Mouse (Mus musculus) embryo, embryonic 10.5 days (tissue): ENCODE measurements around the gene Nek9.

ENCODE experiments used
- DNase-seq: peaks from one replicate; pipeline ENCODE4 v3.0.0-alpha.2; 2015; ENCODE audit warnings: low spot score

Gene Nek9

DNA sequence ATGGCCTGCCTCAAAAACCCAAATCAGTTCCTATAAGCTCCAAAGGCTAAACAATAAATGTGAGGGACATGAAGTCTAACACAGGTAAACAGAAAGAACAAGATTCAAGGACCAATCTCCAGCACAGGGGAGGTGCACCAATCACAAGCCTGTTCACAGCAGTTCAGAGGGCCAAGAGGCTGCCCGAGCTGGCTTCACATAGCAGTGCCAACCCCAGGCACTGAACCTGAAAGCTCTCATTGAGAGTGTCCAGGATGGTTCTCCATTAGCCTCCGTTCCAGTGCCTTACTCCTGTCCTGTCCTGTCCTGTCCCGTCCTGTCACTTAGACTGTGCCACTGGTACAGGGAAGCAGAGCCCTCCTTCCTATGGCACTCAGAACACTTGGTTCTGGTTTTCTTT lies 8.0 kb upstream of the Nek9 start:
- DNase-seq = no peak

DNA sequence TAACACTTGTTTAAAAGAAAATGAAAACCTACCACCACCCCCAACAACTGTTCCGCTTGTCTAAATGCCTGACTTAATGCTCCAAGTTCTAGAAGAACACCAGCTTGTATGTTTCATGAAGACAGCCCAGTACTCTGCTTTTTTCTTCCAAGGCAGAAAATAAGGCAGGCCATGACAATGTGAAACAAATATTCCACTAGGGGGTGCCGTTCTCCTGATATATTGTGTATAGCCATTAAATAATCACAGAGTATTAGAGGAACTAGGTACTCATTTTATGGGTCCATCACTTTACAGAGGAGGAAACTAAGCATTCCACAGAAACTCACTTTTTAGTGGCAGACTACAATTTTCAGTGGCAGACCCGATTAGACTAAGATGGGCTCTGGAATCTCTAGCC lies 7.2 kb upstream of the Nek9 start:
- DNase-seq = peak; percentile 89

DNA sequence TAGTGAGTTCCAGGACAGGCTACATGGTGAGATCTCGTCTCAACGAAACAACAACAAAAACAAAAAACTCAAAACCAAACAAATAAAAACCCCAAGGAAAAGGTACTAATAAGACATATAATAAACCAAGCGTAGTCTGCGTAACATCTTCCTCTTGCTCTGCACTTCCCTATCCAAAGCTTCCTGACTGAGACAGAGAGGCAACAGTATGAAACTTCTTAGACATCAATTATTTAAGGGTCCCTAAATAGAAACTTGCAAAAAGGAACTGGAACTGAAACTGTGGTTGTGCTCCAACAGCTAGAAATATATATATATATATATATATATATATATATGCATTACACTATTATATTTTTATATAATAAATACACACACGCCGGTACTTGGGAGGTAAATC lies 6.4 kb upstream of the Nek9 start:
- no peak for DNase-seq

DNA sequence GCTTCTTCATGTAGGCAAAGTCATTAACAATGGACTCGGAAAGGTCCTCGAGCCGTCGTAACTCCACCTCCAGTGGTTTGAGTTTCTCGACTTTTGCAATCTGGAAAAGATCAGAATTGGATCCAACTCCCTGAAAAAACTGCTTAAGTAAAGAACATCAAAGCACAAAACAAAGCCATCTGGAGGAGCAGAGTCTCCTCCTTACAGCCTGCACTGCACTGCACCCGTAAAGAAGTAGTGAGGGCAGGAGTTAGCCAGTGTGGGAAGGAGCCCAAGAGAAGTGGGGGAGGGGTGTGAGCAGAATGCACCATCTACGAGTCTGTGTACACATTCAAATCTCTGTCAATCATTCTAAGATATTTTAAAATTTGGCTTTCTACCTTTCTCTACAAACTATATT lies 5.1 kb upstream of the Nek9 start:
- no peak for DNase-seq

DNA sequence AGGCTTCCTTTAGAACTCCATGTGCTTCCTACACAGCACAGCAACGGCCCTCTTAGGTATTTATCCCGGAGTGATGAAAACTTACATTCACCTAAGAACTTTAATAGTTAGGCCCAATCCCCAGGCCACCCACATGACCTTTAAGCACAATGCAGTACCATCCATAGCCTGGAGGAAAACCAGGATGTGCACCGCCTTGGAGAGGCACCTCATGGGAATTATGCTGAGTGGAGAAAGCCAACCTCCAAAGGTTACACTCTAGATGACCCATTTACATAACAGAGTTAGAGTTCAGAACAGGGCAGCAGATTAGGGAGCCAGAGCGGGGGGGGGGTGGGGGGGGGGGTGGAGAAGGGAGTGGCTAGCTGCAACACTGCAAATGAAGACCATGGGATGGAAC lies 3.1 kb upstream of the Nek9 start:
- peak; percentile 30 for DNase-seq

DNA sequence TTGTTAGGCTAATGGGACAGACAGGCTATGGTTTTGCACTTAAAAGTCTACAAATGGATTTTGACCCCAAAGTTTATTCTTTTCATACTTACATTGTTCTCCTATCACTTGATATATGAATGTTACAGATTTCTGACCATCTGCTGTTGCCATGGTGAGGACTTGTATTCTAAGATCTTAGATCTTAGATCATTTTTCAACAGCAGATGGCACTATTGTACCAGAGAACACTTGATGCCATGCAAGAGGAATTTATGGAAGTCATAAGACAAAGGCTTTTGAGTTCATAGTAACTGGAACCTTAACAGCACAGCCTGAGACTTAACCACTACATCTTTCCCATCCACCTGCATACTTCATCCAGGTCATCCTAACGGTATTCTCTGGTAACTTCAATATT lies 2.0 kb upstream of the Nek9 start:
- DNase-seq = peak; percentile 90

DNA sequence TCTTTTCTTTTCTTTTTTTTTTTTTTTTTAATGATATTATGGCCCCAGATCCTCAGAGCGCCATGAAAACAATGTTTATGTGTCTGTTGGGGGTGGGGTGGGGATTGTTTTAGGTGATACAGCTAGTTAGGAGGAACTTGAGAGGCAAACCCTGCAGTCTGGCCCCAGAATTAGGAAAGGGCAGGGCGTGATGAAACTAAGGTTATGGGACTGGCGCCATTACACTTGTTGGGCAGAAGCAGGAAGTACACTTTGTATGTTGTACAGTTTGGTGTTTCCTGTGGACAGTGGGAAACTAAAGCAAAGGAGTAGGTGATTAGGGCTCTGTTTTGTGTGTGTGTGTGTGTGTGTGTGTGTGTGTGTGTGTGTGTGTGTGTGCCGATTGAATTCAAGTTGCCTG lies 785 bp upstream of the Nek9 start:
- peak; percentile 32 for DNase-seq

DNA sequence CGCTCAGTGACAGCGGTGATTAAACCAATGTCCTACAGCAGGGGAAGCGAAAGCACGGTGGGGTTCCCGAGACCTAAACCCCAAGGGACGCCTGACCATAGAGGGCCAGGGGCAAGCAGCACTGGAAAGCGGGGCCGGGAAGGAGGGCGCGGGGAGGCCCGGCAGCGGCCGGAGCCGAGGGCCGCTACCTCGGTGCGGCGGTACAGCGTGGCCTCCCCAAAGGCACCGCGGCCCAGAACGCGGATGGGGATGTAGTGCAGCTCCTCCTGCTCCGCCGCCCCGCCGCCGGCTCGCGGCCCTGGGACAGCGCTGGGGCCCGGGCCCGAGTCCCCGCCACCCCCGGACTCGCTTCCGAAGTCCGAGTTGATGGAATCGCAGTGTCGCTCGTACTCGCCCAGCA lies 347 bp downstream of the Nek9 start:
- DNase-seq = peak; percentile 45

DNA sequence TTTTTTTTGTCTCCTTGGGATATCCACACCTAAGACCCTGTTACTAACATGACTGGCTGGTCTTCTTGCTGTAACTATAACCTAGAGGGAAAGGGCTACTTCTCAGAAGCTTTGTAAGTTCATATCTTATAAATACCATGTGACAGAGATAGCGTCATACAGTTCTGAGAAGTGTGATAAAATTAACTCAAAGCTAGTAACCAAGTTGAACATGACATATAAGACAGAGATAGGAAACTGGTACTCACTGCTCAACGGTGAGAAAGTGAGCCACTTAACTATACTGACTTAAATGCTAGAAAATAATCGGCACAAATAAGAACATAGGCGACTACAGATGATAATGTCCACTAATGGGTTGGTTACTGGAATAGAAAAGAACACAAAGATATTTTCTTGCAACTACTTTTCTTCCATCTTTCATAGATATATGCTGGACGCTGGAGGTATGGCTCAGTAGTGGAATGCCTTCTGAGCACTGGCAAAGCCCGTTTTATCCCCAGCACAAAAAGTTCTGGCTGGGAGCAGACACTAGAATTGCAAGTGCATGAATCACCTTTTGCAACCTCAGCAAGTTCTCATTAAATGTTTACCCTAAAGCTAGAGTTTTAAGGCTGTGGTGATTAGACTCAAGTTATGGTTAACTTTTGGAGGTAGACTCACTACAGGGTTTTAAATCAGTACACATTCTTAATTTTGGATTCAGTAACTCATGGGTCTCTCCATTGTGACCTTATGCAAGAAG lies 1.4 kb downstream of the Nek9 start:
- DNase-seq = no peak

DNA sequence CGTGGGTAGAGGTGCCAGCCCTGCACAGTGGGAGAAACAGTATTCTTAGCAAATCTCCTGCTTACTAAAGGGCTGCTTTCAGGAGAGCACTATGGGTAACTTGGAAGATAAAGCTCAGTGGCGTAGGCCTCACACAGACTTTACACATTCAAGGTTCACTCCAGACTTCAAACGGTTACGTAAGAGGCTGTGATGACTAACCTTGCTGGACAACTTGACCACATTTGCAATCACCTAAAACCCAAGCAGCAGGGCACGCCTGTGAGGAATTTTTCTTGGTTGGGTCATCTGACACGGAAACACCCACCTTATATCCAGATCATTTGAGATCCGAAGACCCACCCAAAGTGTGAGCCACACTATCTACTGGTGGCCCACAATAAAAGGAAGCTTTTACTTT lies 9.0 kb downstream of the Nek9 start:
- no peak for DNase-seq

DNA sequence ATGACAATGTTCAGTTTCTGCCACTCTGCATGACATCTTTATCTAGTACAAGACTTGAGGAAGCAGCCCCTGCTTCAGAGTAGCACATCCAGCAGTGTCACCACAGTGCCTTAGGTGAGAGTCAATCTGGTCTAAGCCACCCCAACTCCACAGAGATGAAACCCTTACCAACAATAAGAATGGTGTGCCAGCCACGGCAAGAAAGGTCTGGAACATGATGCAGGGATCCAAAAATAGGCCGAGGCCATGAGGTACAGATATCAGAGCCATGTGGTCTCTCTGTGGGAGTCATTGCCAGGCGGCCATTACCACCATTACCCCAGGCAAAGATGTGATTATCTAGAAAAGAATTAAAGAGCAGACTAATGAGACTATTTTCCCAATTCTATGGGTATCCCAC lies 30.5 kb downstream of the Nek9 start:
- DNase-seq = no peak

DNA sequence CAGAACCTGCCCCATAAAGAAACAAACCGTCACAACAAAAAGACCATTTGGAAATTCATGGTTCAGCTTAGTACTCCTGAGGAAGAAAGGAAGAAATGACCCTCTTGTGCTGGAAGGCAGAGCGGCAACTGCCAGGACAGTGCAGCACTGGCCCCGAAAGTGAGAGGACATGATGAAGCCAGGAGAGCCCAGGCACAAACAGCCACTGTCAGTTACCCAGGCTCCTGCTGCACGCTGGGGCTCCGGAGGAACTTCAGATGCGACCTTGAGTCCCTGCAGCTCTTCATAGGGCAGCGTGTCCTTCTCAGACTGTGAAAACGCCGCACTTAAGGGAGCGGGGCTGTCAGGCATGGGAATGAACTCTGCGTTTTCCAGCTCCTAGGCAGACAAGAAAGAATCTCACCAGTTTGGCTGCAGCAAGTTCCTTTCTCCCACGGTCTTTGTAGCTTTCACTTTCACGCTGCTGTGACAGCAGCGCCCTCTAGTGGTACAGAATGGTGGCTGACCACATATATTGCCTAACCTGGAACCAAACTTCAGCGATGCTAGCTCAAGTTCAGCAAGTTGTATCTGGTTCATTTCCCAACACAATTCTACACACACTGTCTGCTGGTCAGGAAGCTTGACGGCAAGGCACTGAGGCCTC lies 33.8 kb downstream of the Nek9 start:
- peak; percentile 94 for DNase-seq

DNA sequence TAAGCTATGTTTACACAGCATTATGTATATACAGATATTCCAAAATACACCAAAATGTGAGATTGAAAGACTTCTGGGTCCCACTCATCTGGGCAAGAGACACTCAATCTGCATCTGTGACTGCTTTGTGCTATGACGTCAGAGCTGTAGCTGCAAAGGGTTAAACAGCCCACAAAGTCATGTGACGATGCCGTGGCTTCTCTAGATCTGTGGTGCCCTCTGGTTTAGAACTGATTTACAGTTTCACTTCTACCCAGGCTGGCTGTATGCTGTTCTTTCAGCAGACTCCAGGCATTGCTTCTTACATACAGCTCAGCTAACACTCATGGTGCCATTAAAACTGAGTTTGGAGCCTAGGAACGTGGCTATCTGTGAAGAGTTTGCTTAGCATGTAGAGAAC lies 34.4 kb downstream of the Nek9 start:
- no peak for DNase-seq

DNA sequence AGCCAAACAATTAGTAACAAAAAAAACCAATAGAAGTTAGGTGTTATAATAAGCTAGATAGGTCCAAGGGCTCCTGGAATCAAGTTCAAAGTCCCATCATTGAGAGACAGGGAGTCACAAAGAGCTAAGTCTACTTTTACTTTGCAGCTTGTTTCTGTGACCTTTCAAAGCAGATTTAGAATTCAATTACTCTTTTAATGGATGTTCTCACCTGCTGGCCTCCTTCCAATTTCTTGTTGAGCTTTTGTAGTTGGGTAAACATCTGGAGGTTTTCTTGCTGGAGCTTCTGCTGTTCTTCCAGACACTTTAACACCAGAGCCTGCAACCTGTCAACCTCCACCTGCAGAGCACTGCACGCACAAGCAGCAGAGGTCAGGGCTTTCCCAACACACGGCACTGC lies 35.9 kb downstream of the Nek9 start:
- DNase-seq = no peak

DNA sequence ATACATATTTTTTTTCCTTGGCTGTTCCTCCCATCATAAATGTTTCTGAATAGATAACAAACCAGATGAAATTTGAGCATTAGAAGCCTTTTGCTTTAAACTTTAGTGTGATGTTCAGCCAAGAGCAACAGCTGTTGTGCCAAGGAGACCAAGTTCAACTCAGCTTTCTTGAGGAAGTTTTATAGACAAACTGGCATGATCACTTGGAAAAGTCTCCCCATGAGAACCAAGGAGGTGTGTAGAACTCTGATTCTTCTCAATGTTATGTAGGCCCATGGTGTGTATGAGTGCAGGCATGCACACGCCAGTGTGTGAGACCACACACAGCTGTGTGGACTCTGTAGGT lies 40.4 kb downstream of the Nek9 start:
- no peak for DNase-seq

DNA sequence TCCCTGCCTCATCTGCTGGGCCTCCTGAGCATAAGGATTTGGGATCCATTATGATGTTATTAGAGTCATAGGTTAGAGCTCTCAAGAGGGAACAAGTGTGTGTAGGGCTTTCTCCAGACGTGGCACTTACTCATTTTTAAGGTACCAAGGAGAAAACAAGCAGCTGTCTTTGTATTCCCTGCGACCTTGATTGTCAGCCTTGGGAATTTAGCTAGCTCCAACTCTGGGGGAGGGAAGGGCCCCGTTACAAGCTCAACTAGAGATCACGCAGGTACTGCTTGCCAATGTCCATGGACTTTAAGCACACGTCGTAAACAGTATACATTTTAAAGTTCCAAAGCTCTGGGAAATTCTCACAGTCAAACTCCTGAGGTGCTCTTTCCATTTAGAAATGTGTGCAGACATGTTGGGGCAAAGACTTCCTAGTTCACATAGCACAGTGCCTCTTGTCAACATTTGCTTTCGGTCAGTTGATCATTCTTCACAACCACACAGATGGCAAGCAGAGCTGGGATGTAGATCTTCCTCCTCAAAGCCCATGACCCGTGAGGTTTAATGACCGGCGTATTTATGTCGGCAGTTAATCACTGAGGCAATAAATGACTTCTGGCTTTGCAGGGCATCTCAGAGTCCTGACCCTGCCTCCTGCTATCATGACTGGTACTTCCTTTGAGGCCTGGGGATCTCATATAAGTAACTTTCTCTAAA lies 40.9 kb downstream of the Nek9 start:
- peak; percentile 75 for DNase-seq

DNA sequence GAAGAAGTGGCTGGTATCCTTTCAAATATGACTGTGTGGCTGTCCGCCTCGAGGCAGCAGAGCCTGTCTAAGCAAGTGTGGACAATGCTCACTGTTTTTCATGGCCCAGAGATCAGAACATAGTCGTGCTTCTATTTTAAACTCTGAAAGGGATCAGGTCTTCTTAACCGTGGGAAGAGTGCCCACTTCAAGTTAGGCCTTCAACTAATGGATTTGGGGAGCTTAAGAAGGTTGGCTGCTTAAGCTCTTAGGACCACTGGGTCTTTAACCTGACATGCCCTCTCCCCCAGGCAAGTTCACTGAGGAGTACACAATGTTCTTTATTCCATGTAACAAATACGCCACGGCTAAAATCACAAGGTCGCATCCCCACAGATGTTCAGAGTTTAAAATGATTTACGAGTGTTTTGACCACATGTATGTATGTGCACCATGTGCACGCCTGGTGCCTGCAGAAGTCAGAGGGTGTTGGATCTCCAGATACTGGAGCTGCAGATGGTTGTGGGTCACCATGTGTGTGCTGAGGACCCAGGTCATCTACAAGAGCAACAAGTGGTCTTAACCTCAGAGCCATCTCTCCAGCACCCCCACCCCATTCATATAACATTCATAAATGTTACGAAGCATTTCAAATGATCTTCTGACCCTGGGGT lies 41.7 kb downstream of the Nek9 start:
- no peak for DNase-seq

DNA sequence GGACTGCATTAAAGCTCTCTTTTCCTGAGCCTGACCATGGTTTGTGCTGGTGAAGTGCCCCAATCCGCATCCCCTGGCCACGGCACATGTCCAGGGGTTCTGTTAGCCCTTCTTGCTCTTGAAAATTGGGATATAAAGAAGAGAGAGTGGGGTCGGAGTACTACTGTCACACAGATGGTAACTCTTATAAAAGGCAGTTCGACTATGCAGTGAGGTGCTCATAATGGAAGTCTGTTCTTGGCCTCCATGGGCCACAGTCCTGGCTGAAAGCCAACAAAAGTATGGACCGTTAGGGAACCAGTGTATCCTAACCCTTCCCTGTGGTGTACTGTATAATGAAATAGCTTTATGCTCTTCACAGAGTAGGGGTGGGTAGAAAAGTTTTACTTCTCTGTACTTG lies 42.2 kb downstream of the Nek9 start:
- DNase-seq = no peak

DNA sequence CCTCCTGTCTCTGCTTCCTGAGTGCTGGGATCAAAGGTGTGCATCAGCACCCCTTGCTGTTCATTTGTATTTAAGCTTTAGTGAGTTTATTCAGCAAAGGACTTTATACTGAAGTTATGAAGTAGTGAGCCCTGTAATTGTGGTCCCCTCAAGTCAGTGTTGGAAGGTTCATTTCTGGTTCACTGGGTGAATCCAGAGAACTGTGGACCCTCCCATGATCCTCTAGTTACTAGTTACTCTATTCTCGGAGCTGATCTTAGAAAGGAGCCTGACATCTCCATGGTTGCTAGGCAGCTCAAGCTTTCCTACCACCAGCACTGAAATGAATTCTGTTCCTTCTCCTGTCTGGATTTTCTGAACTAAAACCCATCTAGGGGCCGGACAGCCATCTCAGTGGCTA lies 43.7 kb downstream of the Nek9 start:
- DNase-seq = no peak

DNA sequence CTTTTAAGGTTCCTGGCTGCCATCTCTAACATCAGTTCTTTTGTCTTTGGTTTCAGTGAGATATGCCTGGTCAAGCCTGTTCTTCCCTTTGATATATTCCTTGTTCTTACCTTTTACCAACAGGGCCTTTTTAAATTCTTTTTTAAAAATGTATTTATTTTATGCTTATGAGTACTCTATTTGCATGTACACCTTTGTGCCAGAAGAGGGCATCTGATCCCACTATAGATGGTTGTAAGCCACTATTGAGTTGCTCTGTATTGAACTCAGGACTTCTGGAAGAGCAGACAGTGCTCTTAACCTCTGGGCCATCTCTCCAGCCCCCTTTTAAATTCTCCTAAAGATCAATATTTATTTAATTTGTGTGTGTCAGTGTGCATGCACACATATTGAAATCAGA lies 46.3 kb downstream of the Nek9 start:
- no peak for DNase-seq

DNA sequence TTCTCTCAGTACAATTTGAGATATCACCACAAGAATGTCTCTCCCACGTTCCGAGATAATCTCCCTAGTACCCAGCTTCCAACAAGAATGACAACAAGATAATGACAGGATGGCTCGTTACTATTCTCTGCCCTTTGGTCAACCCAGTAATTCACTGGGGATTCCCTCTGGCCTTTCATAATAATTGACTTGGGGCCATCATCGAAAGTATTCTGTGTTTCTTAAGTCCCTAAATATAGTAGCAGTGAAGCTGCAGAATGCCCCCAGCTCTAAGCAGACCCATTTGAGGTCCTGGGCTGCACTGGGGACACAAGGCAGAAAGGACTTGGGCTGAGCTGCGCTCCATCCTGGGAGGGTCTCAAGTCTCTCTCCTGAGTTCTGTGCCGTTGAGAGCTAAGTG lies 46.9 kb downstream of the Nek9 start:
- DNase-seq = no peak

DNA sequence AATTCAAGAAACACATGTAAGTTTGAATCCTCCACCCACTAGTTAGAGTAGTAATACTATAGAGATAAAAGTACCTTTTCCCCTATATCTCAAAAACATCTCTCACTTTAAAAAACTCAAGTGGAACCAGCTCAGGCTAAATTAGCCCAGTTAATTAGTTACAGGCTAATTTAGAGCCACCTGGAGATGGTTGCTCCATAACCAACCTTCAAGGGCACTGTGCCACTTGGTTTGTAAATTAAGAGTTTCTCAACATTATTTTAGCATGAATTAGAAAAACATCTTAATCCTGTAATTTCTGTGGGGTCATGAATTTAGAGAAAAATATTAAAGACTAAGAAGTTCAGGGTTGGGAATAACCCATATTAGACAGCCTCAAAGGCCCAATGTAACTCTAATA lies 47.6 kb downstream of the Nek9 start:
- DNase-seq = no peak

DNA sequence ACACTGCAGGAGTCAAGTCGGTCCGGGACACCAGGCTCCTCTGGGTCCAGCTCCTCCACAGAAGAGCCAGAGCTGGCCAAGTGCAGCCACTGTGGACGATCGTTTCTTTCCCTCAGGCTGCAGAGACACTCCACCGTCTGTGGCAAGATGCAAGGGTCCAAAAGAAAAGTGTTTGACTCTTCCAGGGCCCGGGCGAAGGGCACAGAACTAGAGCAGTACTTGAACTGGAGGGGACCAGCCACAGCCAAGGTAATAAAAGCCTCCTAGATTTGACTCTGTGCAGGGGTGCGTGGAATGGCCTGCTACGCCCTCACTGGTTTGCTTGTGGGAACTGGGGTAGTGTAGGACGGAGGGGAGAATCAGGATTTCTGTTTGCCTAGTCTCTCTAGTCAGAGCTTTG lies 48.5 kb downstream of the Nek9 start:
- no peak for DNase-seq
